Mouse (Mus musculus): ENCODE measurements around the gene Urod.

The Urod gene

GRCm38 (mm10) chr4:116993672-116994621 is at the start of gene Urod:
Gene Urod, minus strand, starts transcription at chr4:116994413.
- DNase-seq (ENCODE audit: low read depth, low spot score): peak; percentile 97

GRCm38 (mm10) chr4:117041283-117041721 is 47.1 kb upstream of the Urod start:
- no peak for DNase-seq (ENCODE audit: low read depth, low spot score)

- DNase-seq (ENCODE audit: low read depth, low spot score): no peak
These were observed 46.6 kb upstream of the Urod start for GRCm38 (mm10) chr4:117040791-117041190.

- DNase-seq (ENCODE audit: low read depth, low spot score): no peak
These were observed 45.9 kb upstream of the Urod start for GRCm38 (mm10) chr4:117039925-117040687.

- DNase-seq (ENCODE audit: low read depth, low spot score): no peak
These were observed 36.9 kb upstream of the Urod start for GRCm38 (mm10) chr4:117031105-117031504.

GRCm38 (mm10) chr4:117023469-117023868 is 29.3 kb upstream of the Urod start:
- DNase-seq (ENCODE audit: low read depth, low spot score): no peak

GRCm38 (mm10) chr4:117019206-117020134 is 25.3 kb upstream of the Urod start, which contains the start of gene Eif2b3:
Gene Eif2b3, plus strand, starts transcription at chr4:117019402.
- peak; percentile 98 for DNase-seq (ENCODE audit: low read depth, low spot score)

- no peak for DNase-seq (ENCODE audit: low read depth, low spot score)
These were observed 24.1 kb upstream of the Urod start for GRCm38 (mm10) chr4:117018327-117018726.

- peak; percentile 39 for DNase-seq (ENCODE audit: low read depth, low spot score)
These were observed 23.5 kb upstream of the Urod start for GRCm38 (mm10) chr4:117017738-117018137.

GRCm38 (mm10) chr4:117014901-117015415 is 20.7 kb upstream of the Urod start:
- DNase-seq (ENCODE audit: low read depth, low spot score): no peak

GRCm38 (mm10) chr4:117013596-117013995 is 19.4 kb upstream of the Urod start:
- DNase-seq (ENCODE audit: low read depth, low spot score): no peak

GRCm38 (mm10) chr4:117010231-117010630 is 16.0 kb upstream of the Urod start:
- DNase-seq (ENCODE audit: low read depth, low spot score): no peak

- no peak for DNase-seq (ENCODE audit: low read depth, low spot score)
These were observed 12.8 kb upstream of the Urod start for GRCm38 (mm10) chr4:117007058-117007457.

GRCm38 (mm10) chr4:117005611-117006400 is 11.6 kb upstream of the Urod start:
- DNase-seq (ENCODE audit: low read depth, low spot score): peak; percentile 75

- no peak for DNase-seq (ENCODE audit: low read depth, low spot score)
These were observed 10.4 kb upstream of the Urod start for GRCm38 (mm10) chr4:117004649-117005048.

GRCm38 (mm10) chr4:117002543-117003521 is 8.6 kb upstream of the Urod start:
- peak; percentile 96 for DNase-seq (ENCODE audit: low read depth, low spot score)

GRCm38 (mm10) chr4:117001957-117002356 is 7.7 kb upstream of the Urod start:
- DNase-seq (ENCODE audit: low read depth, low spot score): no peak

GRCm38 (mm10) chr4:116999513-117000154 is 5.4 kb upstream of the Urod start:
- no peak for DNase-seq (ENCODE audit: low read depth, low spot score)

- peak; percentile 73 for DNase-seq (ENCODE audit: low read depth, low spot score)
These were observed 1.6 kb upstream of the Urod start for GRCm38 (mm10) chr4:116995798-116996135.
